Mouse (Mus musculus) liver, postnatal 0 days (tissue): Measurements from ENCODE around the gene Nceh1. TPM values are rescaled to one million over a fixed set of nuclear protein-coding genes. Genes with fewer than 3 reads are reported as not detected.

ENCODE experiments used
- ATAC-seq: fragments of 200-750 bp; cut with Nextera tagmentation; 2 replicates; pipeline ENCODE4 v1.8.0; 2017; ENCODE audit warnings: mild to moderate bottlenecking, moderate library complexity
- DNase-seq: peaks from one replicate; pipeline ENCODE4 v3.0.0-alpha.2; 2016
- H3K27ac ChIP-seq: fragments of 300-500 bp; sonication (generic); 2 replicates; pipeline ENCODE4 v1.5.1; 2014; ENCODE audit warnings: antibody characterized with exemption, moderate library complexity, mild to moderate bottlenecking, low read depth
- H3K27me3 ChIP-seq: fragments of 300-500 bp; sonication (generic); 2 replicates; pipeline ENCODE4 v1.6.1; 2014; ENCODE audit warnings: low read length, control low read depth, mixed read lengths; ENCODE audit not compliant: insufficient read depth
- H3K36me3 ChIP-seq: fragments of 300-500 bp; sonication (generic); replicated peaks from 2 replicates; pipeline ENCODE4 v1.6.1; 2014; ENCODE audit warnings: mild to moderate bottlenecking, control low read depth, low read length, moderate library complexity, mixed read lengths; ENCODE audit not compliant: insufficient read depth
- H3K4me1 ChIP-seq: fragments of 300-500 bp; sonication (generic); 2 replicates; pipeline ENCODE4 v1.6.1; 2014; ENCODE audit warnings: antibody characterized with exemption, mild to moderate bottlenecking, control low read depth; ENCODE audit not compliant: insufficient read depth
- H3K4me2 ChIP-seq: fragments of 300-500 bp; sonication (generic); 2 replicates; pipeline ENCODE4 v1.6.1; 2014; ENCODE audit warnings: low read depth, mild to moderate bottlenecking, low read length, moderate library complexity, mixed read lengths
- H3K4me3 ChIP-seq: fragments of 300-500 bp; sonication (generic); 2 replicates; pipeline ENCODE4 v1.5.1; 2014; ENCODE audit warnings: low read depth, low read length
- H3K9ac ChIP-seq: fragments of 300-500 bp; sonication (generic); replicated peaks from 2 replicates; pipeline ENCODE4 v1.6.1; 2014; ENCODE audit warnings: mild to moderate bottlenecking, moderate library complexity
- H3K9me3 ChIP-seq: fragments of 300-500 bp; sonication (generic); 2 replicates; pipeline ENCODE4 v1.6.1; 2016; ENCODE audit warnings: mild to moderate bottlenecking, control low read depth, low read length, mixed read lengths
- CTCF ChIP-seq: sonication (generic); IDR thresholded peaks from 2 replicates; pipeline ENCODE4 v1.5.1; 2016; ENCODE audit warnings: antibody characterized with exemption, low read depth
- EP300 ChIP-seq: IDR thresholded peaks from 2 replicates; pipeline ENCODE4 v1.6.1; 2016; ENCODE audit warnings: antibody characterized with exemption, low read depth, mild to moderate bottlenecking
- WGBS: fragments of 180-500 bp; shearing (Covaris S2); extraction: QIAGEN DNeasy Blood & Tissue Kit; methylation state at CpG from one replicate; pipeline ENCODE4 v1.1.7; 2014; ENCODE audit not compliant: insufficient replicate concordance; 5-methylcytosine and 5-hydroxymethylcytosine counted together
- polyA plus RNA-seq: library from polyadenylated mRNA; unstranded; fragments of >200 nt; fragmentation: Nextera tagmentation; extraction: Ambion mirVana; gene quantifications from 2 replicates; pipeline ENCODE4 v1.2.1, GENCODE M21; 2015

Gene Nceh1
- polyA plus RNA-seq, 1 experiment from 2014 or later = 23.9 TPM

DNA sequence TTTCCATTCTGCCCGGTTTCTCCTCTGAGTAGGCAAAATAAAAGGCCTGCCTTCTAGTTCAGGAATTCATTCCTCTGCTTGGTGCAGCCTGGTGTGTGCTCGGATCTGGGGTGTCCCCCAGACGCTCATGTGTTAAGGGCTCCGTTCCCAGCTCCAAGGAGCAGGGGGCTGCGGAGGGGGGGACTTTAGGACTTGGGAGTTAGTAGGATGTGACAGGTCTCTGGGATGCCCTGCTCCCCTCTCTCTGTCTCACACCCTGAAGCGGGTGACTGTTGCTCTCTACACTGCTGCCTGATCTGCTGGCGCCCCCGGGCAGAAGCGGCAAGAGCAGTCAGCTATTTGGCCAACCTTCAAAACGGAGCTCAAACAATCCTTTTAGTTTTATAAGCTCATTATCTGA lies 124.0 kb downstream of the Nceh1 start:
- DNase-seq = no peak
- Histone ChIP-seq H3K4me1 (peaks cover 7% of the 10 kb centered on the region), H3K27ac (no peak overlapping the region), H3K4me3 (no peak overlapping the region), H3K4me2 (no peak overlapping the region), H3K9me3 (no peaks in the 10 kb centered on the region), H3K9ac (no peak overlapping the region), H3K36me3 (no peaks in the 10 kb centered on the region), H3K27me3 (no peaks in the 10 kb centered on the region)
- no peak for ATAC-seq
- TF ChIP-seq EP300 = no peak
- TF ChIP-seq CTCF = no peak
- 82% methylated on average over 10 of the region's 10 CpGs for WGBS

GRCm38 (mm10) chr3:27310973-27311372 lies 128.2 kb downstream of the Nceh1 start:
- no peaks in the 10 kb centered on the region for H3K9me3 ChIP-seq
- no peaks in the 10 kb centered on the region for H3K36me3 ChIP-seq
- TF ChIP-seq CTCF (no peak), EP300 (no peak)
- 88% methylated on average over 7 of the region's 7 CpGs for WGBS
- H3K9ac ChIP-seq = no peak overlapping the region
- no peak overlapping the region for H3K27ac ChIP-seq
- H3K4me3 ChIP-seq = no peak overlapping the region
- H3K27me3 ChIP-seq = no peaks in the 10 kb centered on the region
- H3K4me2 ChIP-seq = no peak overlapping the region
- H3K4me1 ChIP-seq = no peaks in the 10 kb centered on the region; the same call in 1 of the 2 replicates
- no peak for DNase-seq
- ATAC-seq = no peak

- no peak overlapping the region for H3K4me3 ChIP-seq
- no peak for TF ChIP-seq EP300
- TF ChIP-seq CTCF = no peak
- H3K27me3 ChIP-seq = no peaks in the 10 kb centered on the region
- H3K4me1 ChIP-seq = no peaks in the 10 kb centered on the region; the same call in 1 of the 2 replicates
- ATAC-seq = no peak
- H3K9me3 ChIP-seq = no peaks in the 10 kb centered on the region
- H3K4me2 ChIP-seq = no peak overlapping the region
- H3K9ac ChIP-seq = no peak overlapping the region
- no peak overlapping the region for H3K27ac ChIP-seq
- H3K36me3 ChIP-seq = no peaks in the 10 kb centered on the region
- 71% methylated on average over 4 of the region's 4 CpGs for WGBS
- DNase-seq = no peak
Measured at GRCm38 (mm10) chr3:27311475-27311874, 128.7 kb downstream of the Nceh1 start.

DNA sequence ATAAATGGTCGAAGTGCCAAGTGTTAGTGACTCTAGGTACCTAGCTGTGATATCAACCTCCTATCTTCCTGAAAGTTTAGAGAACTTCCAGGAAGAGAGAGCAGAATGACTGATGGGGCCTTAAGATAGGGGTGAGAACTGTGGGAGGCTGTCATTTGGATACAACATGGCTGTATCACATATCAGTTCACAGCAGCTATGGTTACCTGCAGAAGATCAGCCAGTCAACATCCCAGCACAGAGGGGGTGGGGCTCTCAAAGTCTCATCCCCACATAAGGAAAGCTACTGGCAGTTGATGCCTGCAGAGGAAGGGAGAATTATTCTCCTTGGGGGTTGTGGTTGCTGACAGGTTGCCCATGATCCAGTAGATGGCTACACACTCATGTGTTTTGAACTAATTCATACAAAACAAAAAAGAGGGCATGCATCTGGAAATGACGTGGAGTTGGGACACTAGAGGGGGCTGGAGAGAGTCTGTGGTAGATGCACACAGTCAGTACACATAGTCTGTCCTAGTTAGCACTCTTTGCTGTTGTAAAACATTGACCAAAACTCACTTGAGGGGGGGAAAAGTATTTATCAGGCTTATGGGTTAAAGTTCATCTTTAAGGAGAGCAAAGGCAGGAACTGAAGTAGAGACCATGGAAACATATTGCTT lies 131.9 kb downstream of the Nceh1 start:
- H3K27ac ChIP-seq = no peak overlapping the region
- H3K9me3 ChIP-seq = no peaks in the 10 kb centered on the region
- no peaks in the 10 kb centered on the region for H3K36me3 ChIP-seq
- ATAC-seq (no peak), DNase-seq (no peak)
- TF ChIP-seq CTCF (peak; percentile 31), EP300 (no peak)
- WGBS = 43% methylated on average over 2 of the region's 2 CpGs
- H3K4me1 ChIP-seq = peaks cover 3% of the 10 kb centered on the region; the same call in 1 of the 2 replicates
- H3K4me2 ChIP-seq = no peak overlapping the region
- H3K4me3 ChIP-seq = no peak overlapping the region
- no peaks in the 10 kb centered on the region for H3K27me3 ChIP-seq
- H3K9ac ChIP-seq = no peak overlapping the region

DNA sequence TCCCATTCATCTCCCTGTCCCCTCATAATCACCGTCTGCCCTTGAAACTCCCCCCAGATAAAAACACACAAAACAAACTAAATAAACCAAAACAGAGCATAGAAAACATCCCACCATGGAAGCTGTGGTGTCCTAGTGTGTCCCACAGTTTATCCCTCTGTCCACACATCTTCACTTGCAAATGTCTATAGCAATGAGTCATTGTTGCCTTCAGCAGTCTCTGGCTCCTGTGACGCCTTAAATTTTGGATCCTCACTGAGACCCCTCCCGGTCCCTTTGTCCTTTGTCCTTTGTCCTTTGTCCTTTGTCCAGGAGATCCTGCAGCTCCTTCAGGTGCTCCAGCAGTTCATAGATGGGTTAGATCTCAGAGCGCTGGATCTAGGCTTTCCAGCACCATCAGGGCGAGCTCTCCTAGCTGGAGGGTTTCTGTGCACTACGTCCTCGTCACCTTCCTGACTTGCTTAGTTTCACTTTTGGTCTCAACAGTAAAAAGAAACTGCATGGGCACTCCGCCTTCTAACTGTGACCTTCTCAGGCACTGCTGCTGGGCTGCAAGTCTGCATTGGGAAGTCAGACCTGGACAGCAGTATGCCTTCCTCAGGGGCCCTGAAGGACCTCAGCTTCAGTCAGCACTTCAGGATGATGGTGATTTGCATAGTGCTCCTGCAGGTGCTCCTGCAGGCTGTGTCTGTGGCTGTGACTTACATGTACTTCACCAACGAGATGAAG lies 134.0 kb downstream of the Nceh1 start, which contains the start of gene Tnfsf10:
TSS of gene Tnfsf10 (plus strand) at position 470 of the 729 bp plus-strand sequence.
- Histone ChIP-seq H3K4me3 (peak within 1 kb of the TSS; percentile 46), H3K27ac (peak within 1 kb of the TSS; percentile 34), H3K36me3 (no peaks in the 10 kb centered on the region), H3K4me2 (peak within 1 kb of the TSS; percentile 62), H3K4me1 (peaks cover 3% of the 10 kb centered on the region; the same call in 1 of the 2 replicates), H3K27me3 (no peaks in the 10 kb centered on the region), H3K9ac (peak within 1 kb of the TSS; percentile 23), H3K9me3 (no peaks in the 10 kb centered on the region)
- DNase-seq = peak; percentile 22
- no peak for TF ChIP-seq EP300
- no peak for TF ChIP-seq CTCF
- 31% methylated on average over 9 of the region's 9 CpGs for WGBS
- ATAC-seq = peak; percentile 41; the same call in 1 of the 2 replicates

- no peak for ATAC-seq
- H3K4me2 ChIP-seq = peak overlapping the region; percentile 62
- no peak for DNase-seq
- no peak for TF ChIP-seq CTCF
- no peak for TF ChIP-seq EP300
- H3K9me3 ChIP-seq = no peaks in the 10 kb centered on the region
- H3K9ac ChIP-seq = peak overlapping the region; percentile 23
- no peaks in the 10 kb centered on the region for H3K27me3 ChIP-seq
- peaks cover 3% of the 10 kb centered on the region; the same call in 1 of the 2 replicates for H3K4me1 ChIP-seq
- H3K36me3 ChIP-seq = no peaks in the 10 kb centered on the region
- peak overlapping the region; percentile 46 for H3K4me3 ChIP-seq
- H3K27ac ChIP-seq = peak overlapping the region; percentile 34
- 25% methylated on average over 4 of the region's 4 CpGs for WGBS
Measured at GRCm38 (mm10) chr3:27317288-27318024, 134.7 kb downstream of the Nceh1 start.
